Mouse (Mus musculus) urinary bladder, postnatal 0 days (tissue): ENCODE measurements around the gene Chrna10. TPM values are rescaled to one million over a fixed set of nuclear protein-coding genes. Genes with fewer than 3 reads are reported as not detected.

Experiments used
- polyA plus RNA-seq: library from polyadenylated mRNA; unstranded; fragments of >200 nt; fragmentation: Nextera tagmentation; extraction: Ambion mirVana; gene quantifications from 2 replicates; pipeline ENCODE4 v1.2.1, GENCODE M21; 2015

Gene Chrna10
- not detected in 2 replicates for polyA plus RNA-seq

DNA sequence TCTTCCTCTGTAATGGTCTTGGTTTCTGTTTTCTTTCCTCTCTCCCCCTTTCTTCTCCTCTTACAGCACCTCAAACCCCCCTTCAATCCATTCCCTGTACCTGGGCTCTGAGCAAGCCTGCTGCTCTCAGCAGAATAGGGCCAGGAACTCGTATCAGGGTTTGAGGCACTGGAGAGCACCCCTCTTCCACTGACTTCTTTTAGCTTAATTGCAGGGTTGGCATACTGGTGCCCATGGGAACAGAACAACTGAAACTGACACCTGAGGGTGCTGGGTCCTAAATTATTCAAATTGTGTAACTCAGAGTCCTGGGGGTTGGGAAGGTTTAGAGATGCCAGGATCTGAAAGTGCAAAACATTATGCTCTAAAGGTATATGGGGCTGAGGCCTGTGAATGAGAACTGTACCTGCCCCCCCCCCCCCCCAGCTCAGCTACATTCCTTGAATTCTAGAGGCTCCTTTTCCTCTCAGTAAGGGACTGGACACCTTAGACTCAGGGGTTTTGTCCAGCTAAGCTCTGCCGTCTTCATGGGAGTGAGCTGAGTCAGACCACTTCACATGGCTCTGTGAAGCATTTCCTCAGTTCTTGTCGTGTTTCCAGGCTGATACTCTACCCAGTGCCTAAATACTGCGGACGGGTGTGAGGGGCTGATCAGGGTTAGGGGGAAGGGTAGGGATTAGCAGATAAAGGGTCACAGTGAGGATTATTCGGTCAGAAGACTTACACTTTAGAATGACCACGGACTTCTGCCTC lies at the start of gene Chrna10:
Gene Chrna10 (minus strand): TSS at position 250 of the 753 bp plus-strand sequence.

DNA sequence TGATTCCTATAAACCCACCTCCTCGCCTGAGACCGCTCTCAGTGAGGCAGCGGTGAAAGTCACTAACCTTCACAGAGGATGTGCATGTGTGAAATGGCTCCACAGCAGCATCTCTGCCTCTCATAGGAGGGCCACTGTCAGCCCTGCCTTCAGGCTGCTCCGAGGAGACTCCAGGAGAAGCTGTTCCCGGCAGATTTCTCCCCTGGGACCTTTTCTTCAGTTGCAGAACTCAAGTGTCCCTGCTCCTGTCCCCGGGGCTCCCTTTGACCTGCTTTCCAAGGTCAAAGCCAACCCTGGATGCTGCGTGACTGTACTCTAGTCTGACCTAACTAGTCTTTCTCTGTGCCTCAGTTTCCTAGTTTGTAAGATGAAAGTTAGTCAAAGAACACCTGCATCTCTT lies 7.5 kb downstream of the Chrna10 start, which contains the start of gene Art5:
Gene Art5 (minus strand): TSS at position 319 of the 400 bp plus-strand sequence.

DNA sequence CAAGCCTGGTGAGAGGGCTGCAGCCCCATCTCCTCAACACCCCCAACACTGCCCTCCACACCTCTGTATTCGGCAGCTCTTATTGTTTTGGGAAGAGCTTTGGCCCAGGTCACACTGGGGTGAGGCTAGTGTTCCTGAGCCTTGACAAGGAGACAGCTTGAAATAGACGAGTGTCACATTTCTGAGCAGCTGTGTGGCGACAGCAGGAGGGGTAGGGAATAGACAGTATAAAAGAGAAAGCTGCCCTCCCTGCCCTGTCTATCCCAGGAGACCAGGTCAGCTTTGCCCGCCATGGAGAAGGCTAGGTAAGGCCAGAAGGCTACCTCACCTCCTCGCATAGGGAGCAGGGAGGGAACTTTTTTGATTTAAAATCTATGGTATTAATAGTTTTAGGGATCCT lies 15.1 kb downstream of the Chrna10 start, which contains the start of gene Art1:
Gene Art1 (plus strand): TSS at position 257 of the 400 bp plus-strand sequence.

DNA sequence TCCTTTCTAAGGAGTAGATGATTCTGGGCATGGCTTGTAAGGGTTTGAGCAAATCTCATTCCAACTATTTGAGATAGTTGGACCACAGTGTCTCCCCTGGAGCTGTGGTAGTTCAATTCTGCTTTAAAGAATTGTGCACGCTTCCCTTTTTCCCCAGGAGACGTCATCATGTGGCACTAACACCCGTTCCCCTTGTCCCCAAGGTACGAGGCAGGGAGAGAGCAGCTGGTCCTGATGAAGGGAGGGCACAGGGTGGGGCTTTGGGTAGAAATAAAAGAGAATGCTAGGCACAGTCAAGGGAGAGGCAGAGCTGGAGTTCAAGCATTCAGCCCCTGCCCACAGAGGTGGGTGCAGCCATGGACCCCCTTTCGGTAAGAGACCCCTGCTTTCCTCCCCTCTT lies 33.8 kb downstream of the Chrna10 start, which contains the start of gene Trpc2:
Gene Trpc2 (plus strand): TSS at position 301 of the 400 bp plus-strand sequence.

GRCm38 (mm10) chr7:102065046-102065891 lies 51.4 kb downstream of the Chrna10 start, which contains the start of the genes Rnf121, Xndc1 and Xntrpc:
Gene Rnf121, minus strand, starts transcription at chr7:102065469.
Gene Xndc1, plus strand, starts transcription at chr7:102065511.
Gene Xntrpc, plus strand, starts transcription at chr7:102065713.

Other genes starting within 250 kb of the Chrna10 start
- gene Folr1, start 246.0 kb downstream of the Chrna10 start, polyA plus RNA-seq: 5.9 and 6.8 TPM in 2 replicates
- 127 and 137 TPM in 2 replicates for gene Lamtor1, start 210.9 kb downstream of the Chrna10 start, polyA plus RNA-seq
- gene Tomt, start 210.5 kb downstream of the Chrna10 start, polyA plus RNA-seq: 0.06 and 0.19 TPM in 2 replicates
- gene Lrrc51, start 182.9 kb downstream of the Chrna10 start, polyA plus RNA-seq: 7.6 and 8.7 TPM in 2 replicates
- 24.5 and 25.5 TPM in 2 replicates for gene Numa1, start 182.7 kb downstream of the Chrna10 start, polyA plus RNA-seq
- gene Il18bp, start 98.1 kb downstream of the Chrna10 start, polyA plus RNA-seq: 1.2 and 1.7 TPM in 2 replicates
- gene Rnf121, start 51.4 kb downstream of the Chrna10 start, polyA plus RNA-seq: 17.5 and 17.7 TPM in 2 replicates
- gene Xndc1, start 51.3 kb downstream of the Chrna10 start, polyA plus RNA-seq: 7.7 and 8.1 TPM in 2 replicates
- 0.12 and 0.18 TPM in 2 replicates for gene Xntrpc, start 51.1 kb downstream of the Chrna10 start, polyA plus RNA-seq
- gene Trpc2, start 33.7 kb downstream of the Chrna10 start, polyA plus RNA-seq: 0.08 TPM in 1 of 2 replicates, not detected in the other
- gene Art1, start 15.1 kb downstream of the Chrna10 start, polyA plus RNA-seq: 0.12 TPM in 1 of 2 replicates, not detected in the other
- gene Art5, start 7.3 kb downstream of the Chrna10 start, polyA plus RNA-seq: 0.12 and 0.35 TPM in 2 replicates
- 13.1 and 16.8 TPM in 2 replicates for gene Nup98, start 93.3 kb upstream of the Chrna10 start, polyA plus RNA-seq
- gene Pgap2, start 93.4 kb upstream of the Chrna10 start, polyA plus RNA-seq: 77.6 and 80.8 TPM in 2 replicates
- gene Rhog, start 139.2 kb upstream of the Chrna10 start, polyA plus RNA-seq: 67.7 and 84.5 TPM in 2 replicates
- 42.4 and 46.2 TPM in 2 replicates for gene Stim1, start 151.0 kb upstream of the Chrna10 start, polyA plus RNA-seq